Mouse (Mus musculus) intestine, postnatal 0 days (tissue): ENCODE results near the gene Cds2. TPM values are rescaled to one million over a fixed set of nuclear protein-coding genes. Genes with fewer than 3 reads are reported as not detected.
"Not testable (repeated sequence)": the region's sequence is repeated elsewhere in the genome, so short reads cannot be mapped to it uniquely, and the experiment has no call there.

ENCODE experiments used
- ATAC-seq: fragments of 200-750 bp; cut with Nextera tagmentation; 2 replicates; pipeline ENCODE4 v1.8.0; 2017; ENCODE audit warnings: mild to moderate bottlenecking, moderate TSS enrichment, moderate library complexity
- H3K27ac ChIP-seq: fragments of 300-500 bp; sonication (generic); 2 replicates; pipeline ENCODE4 v1.5.1; 2014; ENCODE audit warnings: mild to moderate bottlenecking, low read depth, low read length, moderate library complexity
- H3K27me3 ChIP-seq: fragments of 300-500 bp; sonication (generic); replicated peaks from 2 replicates; pipeline ENCODE4 v1.6.1; 2014; ENCODE audit warnings: low read length, mixed read lengths; ENCODE audit not compliant: control insufficient read depth, insufficient read depth
- H3K36me3 ChIP-seq: fragments of 300-500 bp; sonication (generic); 2 replicates; pipeline ENCODE4 v1.6.1; 2014; ENCODE audit warnings: mild to moderate bottlenecking, moderate library complexity; ENCODE audit not compliant: control insufficient read depth, insufficient read depth
- H3K4me1 ChIP-seq: fragments of 300-500 bp; sonication (generic); replicated peaks from 2 replicates; pipeline ENCODE4 v1.6.1; 2014; ENCODE audit warnings: antibody characterized with exemption, low read length, mixed read lengths; ENCODE audit not compliant: control insufficient read depth, insufficient read depth
- H3K4me2 ChIP-seq: fragments of 300-500 bp; sonication (generic); replicated peaks from 2 replicates; pipeline ENCODE4 v1.6.1; 2014; ENCODE audit warnings: low read depth, mild to moderate bottlenecking, moderate library complexity
- H3K4me3 ChIP-seq: fragments of 300-500 bp; sonication (generic); 2 replicates; pipeline ENCODE4 v1.5.1; 2014; ENCODE audit warnings: low read depth, low read length
- H3K9ac ChIP-seq: fragments of 300-500 bp; sonication (generic); 2 replicates; pipeline ENCODE4 v1.6.1; 2014; ENCODE audit warnings: mild to moderate bottlenecking, low read depth, low read length
- H3K9me3 ChIP-seq: fragments of 300-500 bp; sonication (generic); 2 replicates; pipeline ENCODE4 v1.6.1; 2016; ENCODE audit warnings: mixed run types; ENCODE audit not compliant: control insufficient read depth
- CTCF ChIP-seq: sonication (generic); IDR thresholded peaks from 2 replicates; pipeline ENCODE4 v1.5.1; 2016; ENCODE audit warnings: low read depth, mild to moderate bottlenecking, control low read depth, antibody characterized with exemption, moderate library complexity
- WGBS: fragments of 180-500 bp; shearing (Covaris S2); extraction: QIAGEN DNeasy Blood & Tissue Kit; methylation state at CpG from one replicate; pipeline ENCODE4 v1.1.7; 2014; 5-methylcytosine and 5-hydroxymethylcytosine counted together
- polyA plus RNA-seq: library from polyadenylated mRNA; unstranded; fragments of >200 nt; fragmentation: Nextera tagmentation; extraction: Ambion mirVana; gene quantifications from 2 replicates; pipeline ENCODE4 v1.2.1, GENCODE M21; 2015

The Cds2 gene
- polyA plus RNA-seq, 1 experiment from 2014 or later = 16.2 TPM

DNA sequence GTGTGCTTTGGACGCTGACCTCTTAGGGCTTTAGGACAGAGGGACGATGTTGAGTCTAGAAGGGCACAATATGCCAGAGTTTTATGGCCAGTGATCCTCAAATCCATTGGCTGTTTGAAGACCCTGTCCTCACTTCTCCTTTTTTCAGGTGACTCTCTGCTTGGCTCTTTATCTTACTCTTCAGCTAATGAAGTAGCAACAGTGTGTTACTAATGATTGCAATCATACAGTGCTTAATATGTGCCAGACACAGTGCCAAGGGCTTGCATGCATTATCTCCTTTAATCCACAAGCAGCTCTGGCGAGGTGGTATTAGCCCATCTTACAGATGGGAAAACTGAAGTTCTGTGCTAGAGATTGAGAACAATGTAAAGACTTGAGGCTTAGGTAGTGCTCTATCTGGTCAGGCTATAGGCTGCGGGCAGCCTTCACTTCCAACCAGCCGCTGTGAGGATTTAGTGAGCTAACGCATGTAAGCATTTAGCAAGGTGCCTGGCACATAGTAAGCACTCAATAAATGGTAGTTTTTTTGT is 46.5 kb downstream of the Cds2 start:
- no peak for ATAC-seq
- no peaks in the 10 kb centered on the region for H3K4me1 ChIP-seq
- no peak overlapping the region for H3K9ac ChIP-seq
- H3K4me2 ChIP-seq = no peak overlapping the region
- no peaks in the 10 kb centered on the region for H3K9me3 ChIP-seq
- peaks cover 41% of the 10 kb centered on the region for H3K36me3 ChIP-seq
- H3K27me3 ChIP-seq = no peaks in the 10 kb centered on the region
- no peak overlapping the region for H3K4me3 ChIP-seq
- H3K27ac ChIP-seq = no peak overlapping the region
- 92% methylated on average over 6 of the region's 6 CpGs for WGBS
- TF ChIP-seq CTCF = no peak

DNA sequence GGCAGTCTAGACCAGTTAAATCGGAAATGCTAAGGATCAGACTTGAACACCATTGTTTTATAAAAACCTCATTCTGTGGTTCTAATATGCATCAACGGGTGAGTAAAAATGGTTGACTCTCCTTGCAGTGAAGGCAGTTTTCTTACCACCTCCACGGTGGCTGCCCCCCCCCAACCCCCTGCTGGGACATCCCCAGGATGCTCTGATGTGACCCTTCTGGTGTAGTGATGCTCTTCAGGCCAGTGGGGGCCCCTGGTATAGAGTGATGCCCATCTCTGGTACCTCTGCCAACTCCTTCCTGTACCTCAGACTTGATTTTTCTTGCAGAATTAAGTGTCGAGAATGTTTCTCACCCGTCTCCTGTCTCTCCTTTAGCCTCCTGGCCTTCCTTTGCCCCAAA is 49.7 kb downstream of the Cds2 start:
- H3K4me3 ChIP-seq = no peak overlapping the region
- H3K27me3 ChIP-seq = no peaks in the 10 kb centered on the region
- no peaks in the 10 kb centered on the region for H3K4me1 ChIP-seq
- H3K9me3 ChIP-seq = no peaks in the 10 kb centered on the region
- no peak overlapping the region for H3K4me2 ChIP-seq
- no peak overlapping the region for H3K27ac ChIP-seq
- H3K9ac ChIP-seq = no peak overlapping the region
- WGBS = 89% methylated on average over 5 of the region's 5 CpGs
- ATAC-seq = no peak
- peaks cover 14% of the 10 kb centered on the region; the same call in 1 of the 2 replicates for H3K36me3 ChIP-seq
- TF ChIP-seq CTCF = no peak

DNA sequence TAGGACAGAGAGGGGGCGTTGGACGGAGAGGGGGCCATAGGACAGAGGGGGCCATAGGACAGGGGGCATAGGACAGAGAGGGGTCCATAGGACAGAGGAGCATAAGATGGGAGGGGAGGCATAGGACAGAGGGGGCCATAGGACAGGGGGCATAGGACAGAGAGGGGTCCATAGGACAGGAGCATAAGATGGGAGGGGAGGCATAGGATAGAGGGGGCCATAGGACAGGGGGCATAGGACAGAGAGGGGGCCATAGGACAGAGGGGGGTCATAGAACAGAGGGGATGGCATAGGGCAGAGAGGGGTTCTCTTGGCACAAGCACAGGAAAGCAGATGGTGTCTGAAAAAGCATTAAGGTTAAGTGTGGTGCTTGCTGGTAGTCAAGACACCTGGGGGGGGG is 50.6 kb downstream of the Cds2 start:
- H3K9me3 ChIP-seq = no peaks in the 10 kb centered on the region
- no peak for ATAC-seq
- no peak overlapping the region for H3K27ac ChIP-seq
- WGBS = 100% methylated on average over 2 of the region's 2 CpGs
- peaks cover 13% of the 10 kb centered on the region; the same call in 1 of the 2 replicates for H3K36me3 ChIP-seq
- no peak overlapping the region for H3K4me2 ChIP-seq
- H3K27me3 ChIP-seq = no peaks in the 10 kb centered on the region
- H3K9ac ChIP-seq = no peak overlapping the region
- TF ChIP-seq CTCF = no peak
- H3K4me1 ChIP-seq = no peaks in the 10 kb centered on the region
- no peak overlapping the region for H3K4me3 ChIP-seq

DNA sequence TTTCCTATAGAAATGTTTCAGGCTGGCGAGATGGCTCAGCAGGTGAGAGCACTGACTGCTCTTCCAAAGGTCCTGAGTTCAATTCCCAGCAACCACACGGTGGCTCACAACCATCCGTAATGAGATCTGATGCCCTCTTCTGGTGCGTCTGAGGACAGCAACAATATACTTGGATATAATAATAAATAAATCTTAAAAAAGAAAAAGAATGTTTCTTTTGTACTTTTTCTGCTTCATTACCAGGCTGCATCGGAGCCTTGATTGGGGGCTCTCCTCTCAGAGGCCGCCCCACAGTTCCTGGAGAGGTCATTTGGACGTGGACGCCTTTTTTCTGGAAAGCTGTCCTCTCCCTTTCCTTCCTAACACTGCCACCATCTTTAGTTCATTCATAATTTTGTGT is 51.1 kb downstream of the Cds2 start:
- H3K36me3 ChIP-seq, H3K9me3 ChIP-seq, H3K27me3 ChIP-seq, H3K4me1 ChIP-seq, H3K4me2 ChIP-seq, ATAC-seq, H3K4me3 ChIP-seq, H3K27ac ChIP-seq, H3K9ac ChIP-seq: not testable (repeated sequence)
- TF ChIP-seq CTCF = peak; percentile 8; the same call in 1 of the 2 replicates
- 87% methylated on average over 8 of the region's 8 CpGs for WGBS

- ATAC-seq = no peak
Measured at GRCm38 (mm10) chr2:132316041-132316808, 53.3 kb downstream of the Cds2 start.

GRCm38 (mm10) chr2:132317178-132317577 is 54.2 kb downstream of the Cds2 start:
- no peak overlapping the region for H3K9ac ChIP-seq

More at GRCm38 (mm10) chr2:132316041-132316808, 53.3 kb downstream of the Cds2 start:
- H3K9me3 ChIP-seq = no peaks in the 10 kb centered on the region
- H3K4me2 ChIP-seq = no peak overlapping the region
- no peaks in the 10 kb centered on the region for H3K4me1 ChIP-seq
- H3K4me3 ChIP-seq = no peak overlapping the region
- H3K9ac ChIP-seq = no peak overlapping the region
- WGBS = 38% methylated on average over 8 of the region's 8 CpGs
- H3K27me3 ChIP-seq = no peaks in the 10 kb centered on the region
- no peak overlapping the region for H3K27ac ChIP-seq
- no peaks in the 10 kb centered on the region for H3K36me3 ChIP-seq
- TF ChIP-seq CTCF = peak; percentile 94

More at GRCm38 (mm10) chr2:132317178-132317577, 54.2 kb downstream of the Cds2 start:
- H3K27ac ChIP-seq = no peak overlapping the region
- H3K4me2 ChIP-seq = no peak overlapping the region
- no peaks in the 10 kb centered on the region for H3K27me3 ChIP-seq
- H3K9me3 ChIP-seq = no peaks in the 10 kb centered on the region
- no peak for ATAC-seq
- H3K36me3 ChIP-seq = no peaks in the 10 kb centered on the region
- WGBS = 96% methylated on average over 1 of the region's 1 CpGs
- H3K4me3 ChIP-seq = no peak overlapping the region
- TF ChIP-seq CTCF = no peak
- H3K4me1 ChIP-seq = no peaks in the 10 kb centered on the region
